Mouse (Mus musculus): ENCODE measurements around the gene Fcgr4. TPM values are rescaled to one million over a fixed set of nuclear protein-coding genes. Genes with fewer than 3 reads are reported as not detected.
A peak's percentile ranks its signal among the peaks of the same experiment; 100 is the strongest.
"Not testable (repeated sequence)": the region's sequence is repeated elsewhere in the genome, so short reads cannot be mapped to it uniquely, and the experiment has no call there.

Gene Fcgr4
- total RNA-seq (2021) = 0.76 and 1.6 TPM in 2 replicates
- long read RNA-seq, partial matches to known transcripts = 1 of 1 reads
- long read RNA-seq, other reads (novel, unspliced or antisense) = 0 of 1 reads

GRCm38 (mm10) chr1:171018737-171019136 lies at the start of gene Fcgr4:
Gene Fcgr4 (plus strand): TSS chr1:171018920.
- DNase-seq = no peak

- DNase-seq = no peak
Measured at GRCm38 (mm10) chr1:170972494-170972893, 46.2 kb upstream of the Fcgr4 start.

- DNase-seq = no peak
Measured at GRCm38 (mm10) chr1:170972936-170973335, 45.8 kb upstream of the Fcgr4 start.

- no peak for DNase-seq
Measured at GRCm38 (mm10) chr1:170974171-170974570, 44.5 kb upstream of the Fcgr4 start.

GRCm38 (mm10) chr1:170974736-170975135 lies 44.0 kb upstream of the Fcgr4 start:
- DNase-seq = no peak

GRCm38 (mm10) chr1:170975350-170975749 lies 43.4 kb upstream of the Fcgr4 start:
- not testable (repeated sequence) for DNase-seq

- no peak for DNase-seq
Measured at GRCm38 (mm10) chr1:170975751-170976161, 43.0 kb upstream of the Fcgr4 start.

- no peak for DNase-seq
Measured at GRCm38 (mm10) chr1:170976447-170976846, 42.3 kb upstream of the Fcgr4 start, which contains the start of gene Fcgr2b. Gene Fcgr2b (minus strand): TSS chr1:170976547.

GRCm38 (mm10) chr1:170978601-170979000 lies 40.1 kb upstream of the Fcgr4 start:
- no peak for DNase-seq

GRCm38 (mm10) chr1:170981679-170982078 lies 37.0 kb upstream of the Fcgr4 start:
- not testable (repeated sequence) for DNase-seq

- DNase-seq = no peak
Measured at GRCm38 (mm10) chr1:170982301-170982700, 36.4 kb upstream of the Fcgr4 start.

GRCm38 (mm10) chr1:170983066-170983465 lies 35.7 kb upstream of the Fcgr4 start:
- no peak for DNase-seq

- DNase-seq = no peak
Measured at GRCm38 (mm10) chr1:170985092-170985491, 33.6 kb upstream of the Fcgr4 start.

GRCm38 (mm10) chr1:170985861-170986260 lies 32.9 kb upstream of the Fcgr4 start:
- DNase-seq = no peak

- peak; percentile 28 for DNase-seq
Measured at GRCm38 (mm10) chr1:170989656-170990055, 29.1 kb upstream of the Fcgr4 start.

- no peak for DNase-seq
Measured at GRCm38 (mm10) chr1:170992550-170992949, 26.2 kb upstream of the Fcgr4 start.

GRCm38 (mm10) chr1:170996034-170996433 lies 22.7 kb upstream of the Fcgr4 start:
- DNase-seq = no peak

- peak; percentile 66 for DNase-seq
Measured at GRCm38 (mm10) chr1:170996753-170997152, 22.0 kb upstream of the Fcgr4 start.

- DNase-seq = peak; percentile 17
Measured at GRCm38 (mm10) chr1:170997756-170998655, 20.7 kb upstream of the Fcgr4 start.

- no peak for DNase-seq
Measured at GRCm38 (mm10) chr1:170999811-171000210, 18.9 kb upstream of the Fcgr4 start.

- DNase-seq = no peak
Measured at GRCm38 (mm10) chr1:171005081-171005480, 13.6 kb upstream of the Fcgr4 start.

- no peak for DNase-seq
Measured at GRCm38 (mm10) chr1:171005586-171005985, 13.1 kb upstream of the Fcgr4 start.

- no peak for DNase-seq
Measured at GRCm38 (mm10) chr1:171006335-171006734, 12.4 kb upstream of the Fcgr4 start.

- DNase-seq = no peak
Measured at GRCm38 (mm10) chr1:171006905-171007304, 11.8 kb upstream of the Fcgr4 start.

Measured in adrenal gland, postnatal 25 days (tissue).